Mouse (Mus musculus): ENCODE results near the gene Apbb2. TPM values are rescaled to one million over a fixed set of nuclear protein-coding genes. Genes with fewer than 3 reads are reported as not detected.

Apbb2 gene
- total and polyA plus RNA-seq, 2 experiments from 2014 or later, result 64.6 to 77.2 TPM

GRCm38 (mm10) chr5:66558094-66558493 is 60.5 kb downstream of the Apbb2 start:
- no peak overlapping the region for H3K4me3 ChIP-seq (ENCODE audit: low read depth, low read length)
- no peaks in the 10 kb centered on the region for H3K9me3 ChIP-seq (ENCODE audit: low read length)
- no peak overlapping the region for H3K4me2 ChIP-seq (ENCODE audit: low read depth)
- 94% methylated on average over 7 of the region's 7 CpGs for WGBS
- no peaks in the 10 kb centered on the region for H3K36me3 ChIP-seq (ENCODE audit: insufficient read depth)
- H3K9ac ChIP-seq, result no peak overlapping the region
- H3K4me1 ChIP-seq (ENCODE audit: insufficient read depth), result no peaks in the 10 kb centered on the region
- no peak for ATAC-seq
- DNase-seq, result no peak
- H3K27me3 ChIP-seq (ENCODE audit: insufficient read depth, low read length), result no peaks in the 10 kb centered on the region
- no peak overlapping the region for H3K27ac ChIP-seq (ENCODE audit: low read depth, low read length)
- no peak for TF ChIP-seq CTCF (IDR thresholded peaks at IDR 0.05; ENCODE audit: low read depth)

GRCm38 (mm10) chr5:66553933-66554332 is 64.7 kb downstream of the Apbb2 start:
- Histone ChIP-seq H3K36me3 (ENCODE audit: insufficient read depth) (no peaks in the 10 kb centered on the region), H3K4me1 (ENCODE audit: insufficient read depth) (no peaks in the 10 kb centered on the region), H3K27ac (ENCODE audit: low read depth, low read length) (no peak overlapping the region), H3K4me3 (ENCODE audit: low read depth, low read length) (no peak overlapping the region), H3K9me3 (ENCODE audit: low read length) (no peaks in the 10 kb centered on the region), H3K9ac (no peak overlapping the region), H3K27me3 (ENCODE audit: insufficient read depth, low read length) (no peaks in the 10 kb centered on the region), H3K4me2 (ENCODE audit: low read depth) (no peak overlapping the region)
- ATAC-seq (no peak), DNase-seq (no peak)
- no peak for TF ChIP-seq CTCF (IDR thresholded peaks at IDR 0.05; ENCODE audit: low read depth)

- DNase-seq, result no peak
- no peaks in the 10 kb centered on the region for H3K27me3 ChIP-seq (ENCODE audit: insufficient read depth, low read length)
- TF ChIP-seq CTCF (IDR thresholded peaks at IDR 0.05; ENCODE audit: low read depth), result no peak
- H3K4me2 ChIP-seq (ENCODE audit: low read depth), result no peak overlapping the region
- no peak for ATAC-seq
- H3K4me3 ChIP-seq (ENCODE audit: low read depth, low read length), result no peak overlapping the region
- H3K9me3 ChIP-seq (ENCODE audit: low read length), result peaks cover 9% of the 10 kb centered on the region; the same call in 1 of the 2 replicates
- H3K36me3 ChIP-seq (ENCODE audit: insufficient read depth), result no peaks in the 10 kb centered on the region
- H3K4me1 ChIP-seq (ENCODE audit: insufficient read depth), result no peaks in the 10 kb centered on the region
- no peak overlapping the region for H3K27ac ChIP-seq (ENCODE audit: low read depth, low read length)
- 74% methylated on average over 9 of the region's 9 CpGs for WGBS
- H3K9ac ChIP-seq, result no peak overlapping the region
Observed at GRCm38 (mm10) chr5:66552246-66552645, 66.3 kb downstream of the Apbb2 start.

- no peaks in the 10 kb centered on the region for H3K36me3 ChIP-seq (ENCODE audit: insufficient read depth)
- H3K27ac ChIP-seq (ENCODE audit: low read depth, low read length), result no peak overlapping the region
- peaks cover 9% of the 10 kb centered on the region; the same call in 1 of the 2 replicates for H3K9me3 ChIP-seq (ENCODE audit: low read length)
- 90% methylated on average over 5 of the region's 5 CpGs for whole genome bisulfite sequencing
- no peaks in the 10 kb centered on the region for H3K4me1 ChIP-seq (ENCODE audit: insufficient read depth)
- no peak for ATAC-seq
- H3K4me3 ChIP-seq (ENCODE audit: low read depth, low read length), result no peak overlapping the region
- H3K9ac ChIP-seq, result no peak overlapping the region
- no peak for TF ChIP-seq CTCF (IDR thresholded peaks at IDR 0.05; ENCODE audit: low read depth)
- DNase-seq, result no peak
- H3K4me2 ChIP-seq (ENCODE audit: low read depth), result no peak overlapping the region
- H3K27me3 ChIP-seq (ENCODE audit: insufficient read depth, low read length), result no peaks in the 10 kb centered on the region
Observed at GRCm38 (mm10) chr5:66550292-66550691, 68.3 kb downstream of the Apbb2 start.

- no peak for ATAC-seq
- H3K9ac ChIP-seq, result no peak overlapping the region
- H3K36me3 ChIP-seq (ENCODE audit: insufficient read depth), result no peaks in the 10 kb centered on the region
- no peak for DNase-seq
- H3K9me3 ChIP-seq (ENCODE audit: low read length), result peaks cover 9% of the 10 kb centered on the region; the same call in 1 of the 2 replicates
- H3K27ac ChIP-seq (ENCODE audit: low read depth, low read length), result no peak overlapping the region
- H3K4me2 ChIP-seq (ENCODE audit: low read depth), result no peak overlapping the region
- no peak overlapping the region for H3K4me3 ChIP-seq (ENCODE audit: low read depth, low read length)
- WGBS, result 69% methylated on average over 1 of the region's 1 CpGs
- TF ChIP-seq CTCF (IDR thresholded peaks at IDR 0.05; ENCODE audit: low read depth), result no peak
- no peaks in the 10 kb centered on the region for H3K4me1 ChIP-seq (ENCODE audit: insufficient read depth)
- no peaks in the 10 kb centered on the region for H3K27me3 ChIP-seq (ENCODE audit: insufficient read depth, low read length)
Observed at GRCm38 (mm10) chr5:66549691-66550090, 68.9 kb downstream of the Apbb2 start.

- no peak overlapping the region for H3K4me3 ChIP-seq (ENCODE audit: low read depth, low read length)
- no peaks in the 10 kb centered on the region for H3K27me3 ChIP-seq (ENCODE audit: insufficient read depth, low read length)
- no peak overlapping the region for H3K4me2 ChIP-seq (ENCODE audit: low read depth)
- H3K4me1 ChIP-seq (ENCODE audit: insufficient read depth), result no peaks in the 10 kb centered on the region
- H3K27ac ChIP-seq (ENCODE audit: low read depth, low read length), result no peak overlapping the region
- H3K36me3 ChIP-seq (ENCODE audit: insufficient read depth), result no peaks in the 10 kb centered on the region
- peaks cover 9% of the 10 kb centered on the region; the same call in 1 of the 2 replicates for H3K9me3 ChIP-seq (ENCODE audit: low read length)
- H3K9ac ChIP-seq, result no peak overlapping the region
- WGBS, result 69% methylated on average over 12 of the region's 12 CpGs
- DNase-seq, result no peak
- no peak for ATAC-seq
- no peak for TF ChIP-seq CTCF (IDR thresholded peaks at IDR 0.05; ENCODE audit: low read depth)
Observed at GRCm38 (mm10) chr5:66546969-66547511, 71.5 kb downstream of the Apbb2 start.

- no peaks in the 10 kb centered on the region for H3K4me1 ChIP-seq (ENCODE audit: insufficient read depth)
- TF ChIP-seq CTCF (IDR thresholded peaks at IDR 0.05; ENCODE audit: low read depth), result no peak
- ATAC-seq (peak; percentile 88), DNase-seq (peak; percentile 47)
- H3K36me3 ChIP-seq (ENCODE audit: insufficient read depth), result no peaks in the 10 kb centered on the region
- peaks cover 9% of the 10 kb centered on the region; the same call in 1 of the 2 replicates for H3K9me3 ChIP-seq (ENCODE audit: low read length)
- peak overlapping the region; percentile 36; the same call in 1 of the 2 replicates for H3K27ac ChIP-seq (ENCODE audit: low read depth, low read length)
- H3K27me3 ChIP-seq (ENCODE audit: insufficient read depth, low read length), result no peaks in the 10 kb centered on the region
- 10% methylated on average over 10 of the region's 10 CpGs for WGBS
- no peak overlapping the region for H3K4me2 ChIP-seq (ENCODE audit: low read depth)
- H3K9ac ChIP-seq, result peak overlapping the region; percentile 10; the same call in 1 of the 2 replicates
- H3K4me3 ChIP-seq (ENCODE audit: low read depth, low read length), result no peak overlapping the region
Observed at GRCm38 (mm10) chr5:66545573-66546141, 72.9 kb downstream of the Apbb2 start.
